ENCODE assay signal across 9 mouse cellular contexts in the genomic region with DNA sequence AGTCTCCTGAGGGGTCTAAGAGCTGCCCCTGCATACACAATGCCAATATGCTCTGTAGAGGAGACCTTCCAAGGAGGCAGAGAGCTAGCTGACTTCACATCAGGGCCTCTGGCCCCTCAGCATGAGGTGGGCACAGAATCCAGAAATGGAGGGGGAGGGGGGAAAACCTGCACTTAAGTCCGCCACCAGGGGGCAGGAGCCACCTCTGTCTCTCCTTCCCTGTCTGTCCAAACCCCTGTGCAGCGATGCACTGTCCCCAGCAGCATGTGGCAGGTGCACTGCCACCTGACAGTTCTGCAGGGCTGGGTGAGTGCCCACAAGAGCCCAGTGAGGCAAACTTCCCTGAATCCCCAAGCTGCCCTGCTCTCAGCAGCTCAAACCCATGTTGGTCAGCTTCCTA. TPM values are rescaled to one million over a fixed set of nuclear protein-coding genes. Genes with fewer than 3 reads are reported as not detected.
DNase-seq lines count a peak whose midpoint lies in the region; ATAC-seq and TF ChIP-seq lines count a peak whose summit lies in the region.
"Had no signal": no experiment of that assay in that cellular context is flagged by ENCODE, and none has a peak within 500 bp of the region (broad histone marks: within the 10 kb centered on the region; RNA-seq: fewer than 3 reads in every experiment).

No protein-coding gene starts in this region.

- no peaks in the 10 kb centered on the region for H3K36me3 ChIP-seq in kidney, embryonic 16.5 days (ENCODE audit: insufficient read depth, low read length)
- H3K36me3 ChIP-seq in hindbrain, embryonic 16.5 days (ENCODE audit: control insufficient read depth, insufficient read depth, low read length): no peaks in the 10 kb centered on the region
- no peaks in the 10 kb centered on the region for H3K36me3 ChIP-seq in limb, embryonic 14.5 days (ENCODE audit: control insufficient read depth, insufficient read depth, low read length)
- H3K36me3 ChIP-seq in neural tube, embryonic 12.5 days: no peaks in the 10 kb centered on the region

- peak; percentile 38 for DNase-seq in kidney, adult 11 months
- peak; percentile 18 for DNase-seq in MEL-GATA-1-ER (ENCODE audit: extremely low read depth, low read depth)
- peak; percentile 34 for DNase-seq in limb, embryonic 14.5 days (ENCODE audit: low spot score)
- peak; percentile 51 to 53 for DNase-seq in thymus, postnatal 36 days

- peak; percentile 69 for TF ChIP-seq CTCF in cortical plate, adult 2 months (IDR thresholded peaks at IDR 0.05; ENCODE audit: extremely low read depth, insufficient read depth, low read length)

- no peak for ATAC-seq in kidney, embryonic 16.5 days (ENCODE audit: low FRiP score, low TSS enrichment)
- ATAC-seq in hindbrain, embryonic 16.5 days: 0 out of 2 replicates have a peak, but pooled peaks have one; percentile 55
- no peak for ATAC-seq in limb, embryonic 14.5 days (ENCODE audit: low FRiP score, low read depth)
- ATAC-seq in neural tube, embryonic 12.5 days (ENCODE audit: low FRiP score, low read depth): 0 out of 2 replicates have a peak, but pooled peaks have one; percentile 48

- no peaks in the 10 kb centered on the region for H3K9me3 ChIP-seq in kidney, embryonic 16.5 days (ENCODE audit: low read length)
- no peaks in the 10 kb centered on the region for H3K9me3 ChIP-seq in hindbrain, embryonic 16.5 days (ENCODE audit: control insufficient read depth, low read length)
- no peaks in the 10 kb centered on the region for H3K9me3 ChIP-seq in limb, embryonic 14.5 days (ENCODE audit: control insufficient read depth, low read length)
- H3K9me3 ChIP-seq in neural tube, embryonic 12.5 days: peaks cover 3% of the 10 kb centered on the region; the same call in 1 of the 2 replicates

- H3K27ac ChIP-seq in kidney, embryonic 16.5 days (ENCODE audit: low read length): no peak overlapping the region
- H3K27ac ChIP-seq in cortical plate, adult 2 months (ENCODE audit: insufficient read depth, low read length): no peak overlapping the region
- no peak overlapping the region for H3K27ac ChIP-seq in hindbrain, embryonic 16.5 days (ENCODE audit: low read depth, low read length)
- no peak overlapping the region for H3K27ac ChIP-seq in limb, embryonic 14.5 days (replicated peaks; ENCODE audit: low read depth, low read length)
- H3K27ac ChIP-seq in neural tube, embryonic 12.5 days: no peak overlapping the region

- H3K4me1 ChIP-seq in kidney, embryonic 16.5 days (ENCODE audit: insufficient read depth, low read length): no peaks in the 10 kb centered on the region
- no peaks in the 10 kb centered on the region for H3K4me1 ChIP-seq in cortical plate, adult 2 months (ENCODE audit: control insufficient read depth, insufficient read depth, low read length)
- H3K4me1 ChIP-seq in hindbrain, embryonic 16.5 days (ENCODE audit: control insufficient read depth, insufficient read depth, low read depth, low read length): no peaks in the 10 kb centered on the region; the same call in 1 of the 2 replicates
- no peaks in the 10 kb centered on the region for H3K4me1 ChIP-seq in limb, embryonic 14.5 days (ENCODE audit: control insufficient read depth, insufficient read depth, low read length)
- H3K4me1 ChIP-seq in neural tube, embryonic 12.5 days: no peaks in the 10 kb centered on the region

- no peak overlapping the region for H3K4me3 ChIP-seq in kidney, embryonic 16.5 days (ENCODE audit: low read length)
- H3K4me3 ChIP-seq in cortical plate, adult 2 months (ENCODE audit: insufficient read depth, low read length): no peak overlapping the region
- H3K4me3 ChIP-seq in hindbrain, embryonic 16.5 days (ENCODE audit: low read length): no peak overlapping the region
- no peak overlapping the region for H3K4me3 ChIP-seq in limb, embryonic 14.5 days (replicated peaks; ENCODE audit: low read length)
- H3K4me3 ChIP-seq in neural tube, embryonic 12.5 days: no peak overlapping the region
- H3K4me3 ChIP-seq: erythroblast, embryonic 14.5 days had no signal

- no peak overlapping the region for H3K4me2 ChIP-seq in kidney, embryonic 16.5 days (replicated peaks; ENCODE audit: low read depth, low read length)
- H3K4me2 ChIP-seq in hindbrain, embryonic 16.5 days (ENCODE audit: low read length): no peak overlapping the region
- H3K4me2 ChIP-seq in limb, embryonic 14.5 days (replicated peaks; ENCODE audit: low read depth, low read length, severe bottlenecking): no peak overlapping the region
- H3K4me2 ChIP-seq in neural tube, embryonic 12.5 days (replicated peaks): no peak overlapping the region

- no peak for TF ChIP-seq POLR2A in cortical plate, adult 2 months (IDR thresholded peaks at IDR 0.05; ENCODE audit: extremely low read depth, insufficient read depth, low read length)
- TF ChIP-seq POLR2A in limb, embryonic 14.5 days (IDR thresholded peaks at IDR 0.05; ENCODE audit: borderline replicate concordance, extremely low read depth, insufficient read depth, insufficient read length): no peak

- WGBS in kidney, embryonic 16.5 days: 5% methylated on average over 2 of the region's 2 CpGs
- 0% methylated on average over 2 of the region's 2 CpGs for WGBS in hindbrain, embryonic 16.5 days
- 0% methylated on average over 2 of the region's 2 CpGs for WGBS in limb, embryonic 14.5 days
- 2% methylated on average over 2 of the region's 2 CpGs for WGBS in neural tube, embryonic 12.5 days

- no peaks in the 10 kb centered on the region for H3K27me3 ChIP-seq in kidney, embryonic 16.5 days (ENCODE audit: insufficient read depth, low read length)
- no peaks in the 10 kb centered on the region for H3K27me3 ChIP-seq in hindbrain, embryonic 16.5 days (replicated peaks; ENCODE audit: control insufficient read depth, insufficient read depth, low read length)
- H3K27me3 ChIP-seq in limb, embryonic 14.5 days (ENCODE audit: control insufficient read depth, insufficient read depth, low read length): no peaks in the 10 kb centered on the region
- H3K27me3 ChIP-seq in neural tube, embryonic 12.5 days (replicated peaks): 0 out of 2 replicates have a peak, but pooled peaks cover 2% of the 10 kb centered on the region

- H3K9ac ChIP-seq in kidney, embryonic 16.5 days (replicated peaks; ENCODE audit: low read length): no peak overlapping the region
- H3K9ac ChIP-seq in hindbrain, embryonic 16.5 days (ENCODE audit: low read depth, low read length): no peak overlapping the region
- H3K9ac ChIP-seq in limb, embryonic 14.5 days (ENCODE audit: low read depth, low read length, severe bottlenecking): no peak overlapping the region
- no peak overlapping the region for H3K9ac ChIP-seq in neural tube, embryonic 12.5 days

RNA-seq across cellular contexts. Expression of a gene that starts 39.0 kb away (rescaled TPM):
- polyA plus RNA-seq in kidney, embryonic 16.5 days (2015; fragmentation: Nextera tagmentation; extraction: Ambion mirVana): 0.95 and 0.99 TPM in 2 replicates
- polyA plus RNA-seq in cortical plate, adult 2 months (2012; rRNA removed): 0.27 and 0.32 TPM in 2 replicates
- 0.30 and 1.1 TPM in 2 replicates for polyA plus RNA-seq in hindbrain, embryonic 16.5 days (2015; fragmentation: Nextera tagmentation; extraction: Ambion mirVana)
- polyA plus RNA-seq in limb, embryonic 14.5 days (2012; rRNA removed): 0.50 and 0.59 TPM in 2 replicates
- polyA plus RNA-seq in limb, embryonic 14.5 days (2014; fragmentation: Nextera tagmentation; extraction: Ambion mirVana): 0.22 and 0.74 TPM in 2 replicates
- polyA plus RNA-seq in neural tube, embryonic 12.5 days (2016; fragmentation: Nextera tagmentation; extraction: Ambion mirVana): 0.28 and 0.47 TPM in 2 replicates
- polyA plus RNA-seq: erythroblast, embryonic 14.5 days had no signal

RNA-seq across cellular contexts. Expression of a gene that starts 39.3 kb away (rescaled TPM):
- polyA plus RNA-seq in kidney, embryonic 16.5 days (2015; fragmentation: Nextera tagmentation; extraction: Ambion mirVana): 51.4 and 71.6 TPM in 2 replicates
- polyA plus RNA-seq in cortical plate, adult 2 months (2012; rRNA removed): 14.9 and 16.5 TPM in 2 replicates
- 33.4 and 34.4 TPM in 2 replicates for polyA plus RNA-seq in hindbrain, embryonic 16.5 days (2015; fragmentation: Nextera tagmentation; extraction: Ambion mirVana)
- polyA plus RNA-seq in limb, embryonic 14.5 days (2012; rRNA removed): 32.5 and 36.2 TPM in 2 replicates
- 57.2 and 57.4 TPM in 2 replicates for polyA plus RNA-seq in limb, embryonic 14.5 days (2014; fragmentation: Nextera tagmentation; extraction: Ambion mirVana)
- 43.7 and 52.2 TPM in 2 replicates for polyA plus RNA-seq in neural tube, embryonic 12.5 days (2016; fragmentation: Nextera tagmentation; extraction: Ambion mirVana)

Comparison
In these comparisons a context has a peak if more than half of its experiments do, and no peak if none do; other contexts are left out.
1. ATAC-seq: peak in hindbrain, embryonic 16.5 days (single experiment) and neural tube, embryonic 12.5 days (single experiment); none in kidney, embryonic 16.5 days (single experiment) and limb, embryonic 14.5 days (single experiment).
2. Peak in every context shown above with its lines, with median percentiles within 50 percentile points of each other: DNase-seq.